Mouse (Mus musculus) liver, postnatal 0 days (tissue): ENCODE results near the gene Cbr1.

Experiments used
- CTCF ChIP-seq: sonication (generic); IDR thresholded peaks from 2 replicates; pipeline ENCODE4 v1.5.1; 2016; ENCODE audit warnings: antibody characterized with exemption, low read depth
- EP300 ChIP-seq: IDR thresholded peaks from 2 replicates; pipeline ENCODE4 v1.6.1; 2016; ENCODE audit warnings: antibody characterized with exemption, low read depth, mild to moderate bottlenecking

- TF ChIP-seq CTCF (peak; percentile 90), EP300 (0 out of 2 replicates have a peak, but pooled peaks have one; percentile 51)
Observed at GRCm38 (mm10) chr16:93615118-93615870, 9.6 kb downstream of the Cbr1 start.
